Mouse (Mus musculus): Measurements from ENCODE around the gene Hp1bp3. TPM values are rescaled to one million over a fixed set of nuclear protein-coding genes. Genes with fewer than 3 reads are reported as not detected.

Hp1bp3 gene
- polyA plus RNA-seq (2014; fragmentation: Nextera tagmentation; extraction: Ambion mirVana): 257 and 278 TPM in 2 replicates

- peak within 1 kb of the TSS; percentile 100 for H3K27ac ChIP-seq (replicated peaks; ENCODE audit: low read depth, low read length)
These were observed at the start of gene Hp1bp3 for GRCm38 (mm10) chr4:138216200-138216890. Hp1bp3 (plus strand) TSS chr4:138216296.

GRCm38 (mm10) chr4:138166519-138166918 is 49.6 kb upstream of the Hp1bp3 start:
- Histone ChIP-seq H3K4me3 (replicated peaks; ENCODE audit: low read depth, low read length) (no peak overlapping the region), H3K4me2 (ENCODE audit: low read length) (no peak overlapping the region), H3K9ac (replicated peaks; ENCODE audit: low read length) (no peak overlapping the region), H3K9me3 (ENCODE audit: control insufficient read depth, low read length) (no peaks in the 10 kb centered on the region), H3K36me3 (ENCODE audit: control insufficient read depth, insufficient read depth, low read length) (peaks cover 80% of the 10 kb centered on the region), H3K27ac (replicated peaks; ENCODE audit: low read depth, low read length) (no peak overlapping the region), H3K27me3 (ENCODE audit: control insufficient read depth, insufficient read depth, low read length) (no peaks in the 10 kb centered on the region), H3K4me1 (ENCODE audit: control insufficient read depth, insufficient read depth, low read length) (peaks cover 5% of the 10 kb centered on the region; the same call in 1 of the 2 replicates)
- ATAC-seq (ENCODE audit: low FRiP score, low TSS enrichment) (no peak), DNase-seq (no peak)
- 95% methylated on average over 10 of the region's 10 CpGs for WGBS

More at GRCm38 (mm10) chr4:138216200-138216890, at the start of gene Hp1bp3:
- Histone ChIP-seq H3K4me2 (ENCODE audit: low read length) (peak within 1 kb of the TSS; percentile 92), H3K4me1 (ENCODE audit: control insufficient read depth, insufficient read depth, low read length) (peaks cover 23% of the 10 kb centered on the region), H3K36me3 (ENCODE audit: control insufficient read depth, insufficient read depth, low read length) (peaks cover 8% of the 10 kb centered on the region; the same call in 1 of the 2 replicates), H3K9ac (replicated peaks; ENCODE audit: low read length) (peak within 1 kb of the TSS; percentile 99), H3K9me3 (ENCODE audit: control insufficient read depth, low read length) (no peaks in the 10 kb centered on the region), H3K27me3 (ENCODE audit: control insufficient read depth, insufficient read depth, low read length) (no peaks in the 10 kb centered on the region), H3K4me3 (replicated peaks; ENCODE audit: low read depth, low read length) (peak within 1 kb of the TSS; percentile 94)
- WGBS: 1% methylated on average over 79 of the region's 84 CpGs
- peak; percentile 93 for DNase-seq
- peak; percentile 84 for ATAC-seq (ENCODE audit: low FRiP score, low TSS enrichment)

GRCm38 (mm10) chr4:138168162-138168561 is 47.9 kb upstream of the Hp1bp3 start:
- no peak for ATAC-seq (ENCODE audit: low FRiP score, low TSS enrichment)
- H3K4me1 ChIP-seq (ENCODE audit: control insufficient read depth, insufficient read depth, low read length): peaks cover 5% of the 10 kb centered on the region; the same call in 1 of the 2 replicates
- no peaks in the 10 kb centered on the region for H3K9me3 ChIP-seq (ENCODE audit: control insufficient read depth, low read length)
- no peaks in the 10 kb centered on the region for H3K27me3 ChIP-seq (ENCODE audit: control insufficient read depth, insufficient read depth, low read length)
- H3K4me3 ChIP-seq (replicated peaks; ENCODE audit: low read depth, low read length): no peak overlapping the region
- DNase-seq: no peak
- H3K4me2 ChIP-seq (ENCODE audit: low read length): no peak overlapping the region
- no peak overlapping the region for H3K9ac ChIP-seq (replicated peaks; ENCODE audit: low read length)
- WGBS: 86% methylated on average over 3 of the region's 3 CpGs
- peaks cover 85% of the 10 kb centered on the region for H3K36me3 ChIP-seq (ENCODE audit: control insufficient read depth, insufficient read depth, low read length)
- H3K27ac ChIP-seq (replicated peaks; ENCODE audit: low read depth, low read length): no peak overlapping the region

- peaks cover 86% of the 10 kb centered on the region for H3K36me3 ChIP-seq (ENCODE audit: control insufficient read depth, insufficient read depth, low read length)
- H3K27me3 ChIP-seq (ENCODE audit: control insufficient read depth, insufficient read depth, low read length): no peaks in the 10 kb centered on the region
- no peak overlapping the region for H3K9ac ChIP-seq (replicated peaks; ENCODE audit: low read length)
- H3K4me2 ChIP-seq (ENCODE audit: low read length): no peak overlapping the region
- DNase-seq: no peak
- WGBS: 97% methylated on average over 4 of the region's 4 CpGs
- no peak overlapping the region for H3K4me3 ChIP-seq (replicated peaks; ENCODE audit: low read depth, low read length)
- no peaks in the 10 kb centered on the region for H3K9me3 ChIP-seq (ENCODE audit: control insufficient read depth, low read length)
- no peaks in the 10 kb centered on the region for H3K4me1 ChIP-seq (ENCODE audit: control insufficient read depth, insufficient read depth, low read length)
- H3K27ac ChIP-seq (replicated peaks; ENCODE audit: low read depth, low read length): no peak overlapping the region
- ATAC-seq (ENCODE audit: low FRiP score, low TSS enrichment): no peak
These were observed 46.7 kb upstream of the Hp1bp3 start for GRCm38 (mm10) chr4:138169420-138169819.

- Histone ChIP-seq H3K4me1 (ENCODE audit: control insufficient read depth, insufficient read depth, low read length) (no peaks in the 10 kb centered on the region), H3K27ac (replicated peaks; ENCODE audit: low read depth, low read length) (no peak overlapping the region), H3K4me2 (ENCODE audit: low read length) (no peak overlapping the region), H3K9me3 (ENCODE audit: control insufficient read depth, low read length) (no peaks in the 10 kb centered on the region), H3K9ac (replicated peaks; ENCODE audit: low read length) (no peak overlapping the region), H3K4me3 (replicated peaks; ENCODE audit: low read depth, low read length) (no peak overlapping the region), H3K27me3 (ENCODE audit: control insufficient read depth, insufficient read depth, low read length) (no peaks in the 10 kb centered on the region), H3K36me3 (ENCODE audit: control insufficient read depth, insufficient read depth, low read length) (peaks cover 89% of the 10 kb centered on the region)
- 89% methylated on average over 4 of the region's 4 CpGs for WGBS
- no peak for DNase-seq
- no peak for ATAC-seq (ENCODE audit: low FRiP score, low TSS enrichment)
These were observed 43.4 kb upstream of the Hp1bp3 start for GRCm38 (mm10) chr4:138172686-138173085.

- no peak overlapping the region for H3K9ac ChIP-seq (replicated peaks; ENCODE audit: low read length)
- DNase-seq: no peak
- no peaks in the 10 kb centered on the region for H3K4me1 ChIP-seq (ENCODE audit: control insufficient read depth, insufficient read depth, low read length)
- H3K4me3 ChIP-seq (replicated peaks; ENCODE audit: low read depth, low read length): no peak overlapping the region
- peaks cover 96% of the 10 kb centered on the region for H3K36me3 ChIP-seq (ENCODE audit: control insufficient read depth, insufficient read depth, low read length)
- no peak overlapping the region for H3K27ac ChIP-seq (replicated peaks; ENCODE audit: low read depth, low read length)
- H3K9me3 ChIP-seq (ENCODE audit: control insufficient read depth, low read length): no peaks in the 10 kb centered on the region
- H3K27me3 ChIP-seq (ENCODE audit: control insufficient read depth, insufficient read depth, low read length): no peaks in the 10 kb centered on the region
- H3K4me2 ChIP-seq (ENCODE audit: low read length): no peak overlapping the region
- 94% methylated on average over 5 of the region's 5 CpGs for WGBS
- no peak for ATAC-seq (ENCODE audit: low FRiP score, low TSS enrichment)
These were observed 36.7 kb upstream of the Hp1bp3 start for GRCm38 (mm10) chr4:138179391-138179790.

- no peaks in the 10 kb centered on the region for H3K27me3 ChIP-seq (ENCODE audit: control insufficient read depth, insufficient read depth, low read length)
- H3K9ac ChIP-seq (replicated peaks; ENCODE audit: low read length): no peak overlapping the region
- no peak for DNase-seq
- ATAC-seq (ENCODE audit: low FRiP score, low TSS enrichment): no peak
- peaks cover 96% of the 10 kb centered on the region for H3K36me3 ChIP-seq (ENCODE audit: control insufficient read depth, insufficient read depth, low read length)
- 93% methylated on average over 4 of the region's 4 CpGs for WGBS
- H3K4me2 ChIP-seq (ENCODE audit: low read length): no peak overlapping the region
- no peaks in the 10 kb centered on the region for H3K4me1 ChIP-seq (ENCODE audit: control insufficient read depth, insufficient read depth, low read length)
- H3K4me3 ChIP-seq (replicated peaks; ENCODE audit: low read depth, low read length): no peak overlapping the region
- H3K9me3 ChIP-seq (ENCODE audit: control insufficient read depth, low read length): no peaks in the 10 kb centered on the region
- no peak overlapping the region for H3K27ac ChIP-seq (replicated peaks; ENCODE audit: low read depth, low read length)
These were observed 35.4 kb upstream of the Hp1bp3 start for GRCm38 (mm10) chr4:138180719-138181118.

GRCm38 (mm10) chr4:138184056-138184455 is 32.0 kb upstream of the Hp1bp3 start:
- Histone ChIP-seq H3K27ac (replicated peaks; ENCODE audit: low read depth, low read length) (no peak overlapping the region), H3K36me3 (ENCODE audit: control insufficient read depth, insufficient read depth, low read length) (peaks cover 90% of the 10 kb centered on the region), H3K9ac (replicated peaks; ENCODE audit: low read length) (no peak overlapping the region), H3K9me3 (ENCODE audit: control insufficient read depth, low read length) (no peaks in the 10 kb centered on the region), H3K4me3 (replicated peaks; ENCODE audit: low read depth, low read length) (no peak overlapping the region), H3K4me1 (ENCODE audit: control insufficient read depth, insufficient read depth, low read length) (no peaks in the 10 kb centered on the region), H3K27me3 (ENCODE audit: control insufficient read depth, insufficient read depth, low read length) (no peaks in the 10 kb centered on the region), H3K4me2 (ENCODE audit: low read length) (no peak overlapping the region)
- ATAC-seq (ENCODE audit: low FRiP score, low TSS enrichment): no peak
- WGBS: 90% methylated on average over 5 of the region's 5 CpGs
- no peak for DNase-seq

- Histone ChIP-seq H3K4me3 (replicated peaks; ENCODE audit: low read depth, low read length) (no peak overlapping the region), H3K4me1 (ENCODE audit: control insufficient read depth, insufficient read depth, low read length) (no peaks in the 10 kb centered on the region), H3K27ac (replicated peaks; ENCODE audit: low read depth, low read length) (no peak overlapping the region), H3K27me3 (ENCODE audit: control insufficient read depth, insufficient read depth, low read length) (no peaks in the 10 kb centered on the region), H3K9ac (replicated peaks; ENCODE audit: low read length) (no peak overlapping the region), H3K36me3 (ENCODE audit: control insufficient read depth, insufficient read depth, low read length) (peaks cover 90% of the 10 kb centered on the region), H3K4me2 (ENCODE audit: low read length) (no peak overlapping the region), H3K9me3 (ENCODE audit: control insufficient read depth, low read length) (no peaks in the 10 kb centered on the region)
- ATAC-seq (ENCODE audit: low FRiP score, low TSS enrichment) (no peak), DNase-seq (no peak)
- 95% methylated on average over 5 of the region's 5 CpGs for WGBS
These were observed 31.5 kb upstream of the Hp1bp3 start for GRCm38 (mm10) chr4:138184573-138184981.
